Mouse (Mus musculus): ENCODE data around the gene Btbd9.

DNA sequence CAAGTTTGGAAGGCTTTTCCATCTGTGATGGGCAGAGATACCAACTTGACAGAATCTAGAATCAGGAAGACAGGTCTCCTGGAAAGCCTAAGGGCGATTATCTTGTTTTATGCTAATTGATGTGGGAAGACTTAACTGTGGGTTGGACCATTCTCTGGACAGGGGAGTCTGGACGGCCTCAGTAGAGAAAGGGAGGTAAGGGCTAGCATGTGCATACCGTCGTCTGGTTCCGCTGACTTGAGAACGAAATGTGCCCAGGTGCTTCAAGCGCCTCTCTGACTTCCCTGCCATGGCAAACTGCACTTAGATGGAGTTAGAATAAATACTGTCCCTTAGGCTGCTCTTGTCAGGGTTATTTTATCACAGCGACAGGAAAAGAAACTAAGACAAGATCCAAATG lies 95.9 kb downstream of the Btbd9 start:
- TF ChIP-seq CTCF (IDR thresholded peaks at IDR 0.05; ENCODE audit: extremely low read depth, insufficient read depth, low read length): no peak
- no peak for TF ChIP-seq POLR2A (IDR thresholded peaks at IDR 0.05; ENCODE audit: extremely low read depth, insufficient read depth, low read length)
